Mouse (Mus musculus) stomach, embryonic 16.5 days (tissue): Measurements from ENCODE around the gene Dynlt1f. TPM values are rescaled to one million over a fixed set of nuclear protein-coding genes. Genes with fewer than 3 reads are reported as not detected.
"Not testable (repeated sequence)": the region's sequence is repeated elsewhere in the genome, so short reads cannot be mapped to it uniquely, and the experiment has no call there.

Source experiments
- ATAC-seq: fragments of 200-750 bp; cut with Nextera tagmentation; 2 replicates; pipeline ENCODE4 v1.8.0; 2017; ENCODE audit warnings: moderate number of reproducible peaks, moderate TSS enrichment; ENCODE audit not compliant: insufficient read depth, low FRiP score
- H3K27ac ChIP-seq: fragments of 300-500 bp; sonication (generic); 2 replicates; pipeline ENCODE4 v1.5.1; 2014; ENCODE audit warnings: low read length
- H3K27me3 ChIP-seq: fragments of 300-500 bp; sonication (generic); 2 replicates; pipeline ENCODE4 v1.6.1; 2014; ENCODE audit warnings: low read length, control low read depth, mixed read lengths; ENCODE audit not compliant: control insufficient read depth, insufficient read depth
- H3K36me3 ChIP-seq: fragments of 300-500 bp; sonication (generic); 2 replicates; pipeline ENCODE4 v1.6.1; 2014; ENCODE audit warnings: low read length; ENCODE audit not compliant: control insufficient read depth, insufficient read depth
- H3K4me1 ChIP-seq: fragments of 300-500 bp; sonication (generic); 2 replicates; pipeline ENCODE4 v1.6.1; 2014; ENCODE audit warnings: low read length, control low read depth, mixed read lengths; ENCODE audit not compliant: control insufficient read depth, insufficient read depth
- H3K4me2 ChIP-seq: fragments of 300-500 bp; sonication (generic); 2 replicates; pipeline ENCODE4 v1.6.1; 2014; ENCODE audit warnings: low read depth, low read length, mixed read lengths
- H3K4me3 ChIP-seq: fragments of 300-500 bp; sonication (generic); replicated peaks from 2 replicates; pipeline ENCODE4 v1.5.1; 2014; ENCODE audit warnings: mild to moderate bottlenecking, low read length
- H3K9ac ChIP-seq: fragments of 300-500 bp; sonication (generic); 2 replicates; pipeline ENCODE4 v1.6.1; 2014; ENCODE audit warnings: low read length
- H3K9me3 ChIP-seq: fragments of 300-500 bp; sonication (generic); replicated peaks from 2 replicates; pipeline ENCODE4 v1.6.1; 2016; ENCODE audit warnings: low read length, control low read depth; ENCODE audit not compliant: control insufficient read depth
- WGBS: fragments of 180-500 bp; shearing (Covaris S2); extraction: QIAGEN DNeasy Blood & Tissue Kit; methylation state at CpG from one replicate; pipeline ENCODE4 v1.1.7; 2014; 5-methylcytosine and 5-hydroxymethylcytosine counted together
- polyA plus RNA-seq: library from polyadenylated mRNA; unstranded; fragments of >200 nt; fragmentation: Nextera tagmentation; extraction: Ambion mirVana; gene quantifications from 2 replicates; pipeline ENCODE4 v1.2.1, GENCODE M21; 2015

Gene Dynlt1f
- polyA plus RNA-seq, 1 experiment from 2014 or later: 215 TPM

DNA sequence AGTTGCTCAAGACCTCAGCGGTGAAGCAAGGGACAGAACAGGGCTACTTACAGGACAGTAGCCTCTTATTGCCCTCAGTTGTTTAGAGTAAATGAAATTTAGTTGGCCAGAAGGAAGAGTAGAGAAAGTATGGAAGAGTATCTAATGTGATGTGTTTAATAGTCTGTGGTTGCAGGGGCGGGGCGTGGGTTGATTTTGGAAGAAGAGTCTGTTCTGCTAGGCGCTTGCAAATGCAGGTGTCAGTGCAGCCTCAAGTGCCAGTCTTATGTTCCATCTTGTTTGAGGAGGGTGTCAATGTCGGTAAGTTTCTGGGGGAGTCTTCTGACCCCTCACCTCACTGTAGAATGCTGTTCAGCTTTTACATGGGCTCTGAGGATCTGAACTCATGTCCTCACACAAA lies 9.7 kb upstream of the Dynlt1f start:
- not testable (repeated sequence) for H3K4me3 ChIP-seq, H3K27ac ChIP-seq, H3K36me3 ChIP-seq, H3K27me3 ChIP-seq, H3K4me2 ChIP-seq, H3K4me1 ChIP-seq, ATAC-seq, H3K9me3 ChIP-seq, H3K9ac ChIP-seq
- WGBS: 89% methylated on average over 4 of the region's 5 CpGs

DNA sequence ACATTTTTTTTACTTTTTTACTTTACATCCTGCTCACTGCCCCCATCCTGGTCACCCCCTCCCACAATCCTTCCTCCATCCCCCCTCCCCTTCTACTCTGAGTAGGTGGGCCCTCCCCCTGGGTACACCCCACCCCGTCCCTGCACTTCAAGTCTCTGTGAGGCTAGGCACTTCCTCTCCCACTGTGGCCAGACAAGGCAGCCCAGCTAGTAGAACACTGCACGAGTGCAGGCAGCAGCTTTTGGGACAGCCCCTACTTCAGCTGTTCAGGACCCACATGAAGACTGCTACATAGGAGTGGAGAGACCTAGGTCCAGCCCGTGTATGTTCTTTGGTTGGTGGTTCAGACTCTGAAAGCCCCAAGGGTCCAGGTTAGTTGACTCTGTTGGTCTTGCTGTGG lies 7.1 kb upstream of the Dynlt1f start:
- not testable (repeated sequence) for ATAC-seq, H3K27me3 ChIP-seq

DNA sequence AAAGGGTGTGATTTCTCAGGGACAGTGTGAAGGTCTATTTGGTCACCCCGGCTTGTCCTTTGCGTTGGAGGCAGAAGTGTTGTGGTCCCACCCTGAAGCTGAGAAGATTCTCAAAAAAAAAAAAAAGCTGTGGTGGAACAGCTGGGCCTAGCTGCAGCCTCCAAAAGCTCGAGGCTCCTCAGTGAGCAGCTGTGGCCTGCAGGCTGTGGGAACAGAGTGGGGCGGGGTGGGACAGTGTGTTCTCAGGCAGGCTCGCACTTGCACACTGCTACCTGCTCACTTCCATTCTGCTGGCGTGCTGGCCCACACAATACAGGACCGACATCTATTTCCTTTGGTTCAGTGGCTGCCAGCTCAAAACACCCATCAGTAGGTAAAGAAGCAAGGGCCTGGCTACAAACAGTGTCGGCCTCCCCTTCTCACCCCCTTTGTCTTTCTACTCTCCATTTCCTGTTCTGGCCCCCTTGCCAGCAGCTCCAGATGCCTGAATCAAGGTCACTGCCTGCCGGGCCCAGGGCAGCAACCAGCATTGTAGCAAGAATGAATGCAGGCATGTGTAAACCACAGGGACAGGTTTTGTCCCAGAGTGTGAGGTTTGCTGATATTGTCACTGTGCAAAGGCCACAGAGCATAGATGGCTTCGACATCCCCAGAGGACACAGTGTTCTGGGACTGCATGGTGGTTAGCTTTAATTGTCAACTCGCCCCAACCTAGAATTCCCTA lies 5.6 kb upstream of the Dynlt1f start:
- not testable (repeated sequence) for H3K9ac ChIP-seq, H3K9me3 ChIP-seq, H3K27me3 ChIP-seq, H3K4me2 ChIP-seq, H3K4me3 ChIP-seq, H3K4me1 ChIP-seq, H3K36me3 ChIP-seq
- 14% methylated on average over 8 of the region's 11 CpGs for WGBS
- peak overlapping the region; percentile 64 for H3K27ac ChIP-seq
- ATAC-seq: peak; percentile 86

More for the DNA sequence above, 7.1 kb upstream of the Dynlt1f start:
- not testable (repeated sequence) for H3K4me3 ChIP-seq, H3K36me3 ChIP-seq, H3K9ac ChIP-seq, H3K27ac ChIP-seq, H3K4me2 ChIP-seq, H3K9me3 ChIP-seq, H3K4me1 ChIP-seq
- 50% methylated on average over 3 of the region's 3 CpGs for WGBS

DNA sequence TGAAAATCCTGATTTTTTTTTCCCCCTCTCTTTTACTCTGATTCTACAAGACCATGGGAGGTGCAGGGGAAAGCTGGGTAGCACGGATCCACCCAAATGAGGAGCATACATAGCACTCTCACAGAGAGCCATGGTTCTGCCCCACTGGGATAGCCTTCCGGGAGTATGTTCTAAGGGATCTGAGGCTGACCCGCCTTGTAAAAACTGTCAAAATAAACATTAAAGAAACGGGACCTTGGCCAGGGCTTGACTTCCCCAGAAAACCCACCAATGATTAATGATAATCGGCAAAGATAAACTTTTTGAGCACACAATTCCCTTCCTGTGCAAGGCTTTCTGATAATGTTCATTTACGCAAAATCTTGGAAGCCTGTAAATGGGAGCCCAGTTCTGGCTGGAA lies 4.9 kb upstream of the Dynlt1f start:
- not testable (repeated sequence) for H3K4me1 ChIP-seq, ATAC-seq, H3K36me3 ChIP-seq, H3K4me3 ChIP-seq, H3K9ac ChIP-seq, H3K4me2 ChIP-seq, H3K27me3 ChIP-seq, H3K9me3 ChIP-seq
- 21% methylated on average over 6 of the region's 6 CpGs for WGBS
- peak overlapping the region; percentile 46; the same call in 1 of the 2 replicates for H3K27ac ChIP-seq

DNA sequence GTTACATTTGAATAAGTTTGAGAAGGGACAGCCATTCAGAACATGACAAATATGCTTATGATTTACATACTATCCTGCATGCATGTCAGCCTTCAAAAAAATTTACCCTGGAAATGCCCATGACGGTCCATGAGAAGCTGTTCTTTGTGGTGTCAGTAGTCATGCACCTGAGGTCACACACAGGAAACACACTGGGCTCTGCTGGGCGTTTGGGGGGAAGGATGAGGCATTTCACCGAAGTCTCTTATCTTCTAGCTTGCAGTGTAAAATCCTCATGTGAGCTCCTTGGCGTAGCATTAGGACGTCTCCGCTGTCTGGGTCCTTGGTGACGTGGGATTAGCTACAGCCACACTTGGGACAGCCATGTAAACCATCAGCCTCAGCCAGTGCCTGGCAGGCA lies 3.1 kb upstream of the Dynlt1f start, which contains the start of gene Sytl3:
Gene Sytl3, plus strand, starts transcription at position 293 of the 400 bp plus-strand sequence.
- not testable (repeated sequence) for H3K36me3 ChIP-seq, H3K27me3 ChIP-seq, H3K4me2 ChIP-seq, H3K27ac ChIP-seq, H3K4me3 ChIP-seq, H3K9ac ChIP-seq, ATAC-seq, H3K9me3 ChIP-seq, H3K4me1 ChIP-seq
- WGBS: 81% methylated on average over 3 of the region's 7 CpGs

DNA sequence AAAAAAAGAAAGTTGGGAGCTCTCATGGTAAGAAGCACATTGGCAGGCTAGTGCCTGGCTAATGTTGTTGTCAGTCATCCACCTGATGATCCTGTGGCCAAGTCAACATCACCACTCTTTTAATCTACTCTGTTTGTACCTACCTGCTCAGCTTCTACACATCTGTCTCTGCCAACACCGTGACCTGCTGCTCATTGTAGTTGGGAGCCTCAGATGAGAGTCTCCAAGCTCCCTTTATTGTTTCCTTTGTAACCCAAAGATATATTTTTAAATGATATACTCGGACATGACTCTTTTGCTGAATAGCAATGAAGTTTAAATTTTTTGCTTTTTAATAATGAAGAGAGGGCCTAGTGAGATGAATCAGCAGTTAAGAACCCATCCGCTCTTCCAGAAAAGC lies 771 bp upstream of the Dynlt1f start:
- WGBS: 80% methylated on average over 1 of the region's 3 CpGs
- not testable (repeated sequence) for H3K4me2 ChIP-seq, H3K27ac ChIP-seq, H3K9me3 ChIP-seq, H3K36me3 ChIP-seq, ATAC-seq, H3K4me1 ChIP-seq, H3K4me3 ChIP-seq, H3K9ac ChIP-seq, H3K27me3 ChIP-seq

DNA sequence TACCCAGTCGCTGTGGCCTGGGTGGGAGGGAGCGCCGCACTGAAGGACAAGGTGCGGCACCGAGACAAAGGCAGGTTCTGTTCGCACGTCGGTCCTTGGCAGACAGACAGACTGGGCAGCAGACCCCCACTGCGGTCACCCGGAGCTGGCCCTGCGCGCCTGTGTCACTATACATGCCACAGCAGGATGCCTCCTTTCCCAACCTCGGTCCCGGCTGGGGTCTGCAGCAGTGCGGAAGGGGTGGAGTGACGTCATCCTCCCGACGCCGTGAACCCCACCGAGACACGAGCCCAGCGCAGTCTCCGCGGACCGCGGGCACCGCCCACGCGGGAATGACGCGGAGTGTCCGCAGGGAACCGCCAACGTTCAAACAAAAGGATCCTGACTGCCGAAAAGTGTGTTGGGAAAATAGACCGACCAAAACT lies 601 bp downstream of the Dynlt1f start:
- H3K27me3 ChIP-seq, H3K36me3 ChIP-seq, H3K4me1 ChIP-seq, H3K9me3 ChIP-seq: not testable (repeated sequence)
- peak overlapping the region; percentile 66 for H3K27ac ChIP-seq
- H3K9ac ChIP-seq: peak overlapping the region; percentile 73
- peak overlapping the region; percentile 58 for H3K4me3 ChIP-seq
- peak; percentile 84 for ATAC-seq
- under 1% methylated on average over 35 of the region's 36 CpGs for WGBS
- H3K4me2 ChIP-seq: peak overlapping the region; percentile 45

DNA sequence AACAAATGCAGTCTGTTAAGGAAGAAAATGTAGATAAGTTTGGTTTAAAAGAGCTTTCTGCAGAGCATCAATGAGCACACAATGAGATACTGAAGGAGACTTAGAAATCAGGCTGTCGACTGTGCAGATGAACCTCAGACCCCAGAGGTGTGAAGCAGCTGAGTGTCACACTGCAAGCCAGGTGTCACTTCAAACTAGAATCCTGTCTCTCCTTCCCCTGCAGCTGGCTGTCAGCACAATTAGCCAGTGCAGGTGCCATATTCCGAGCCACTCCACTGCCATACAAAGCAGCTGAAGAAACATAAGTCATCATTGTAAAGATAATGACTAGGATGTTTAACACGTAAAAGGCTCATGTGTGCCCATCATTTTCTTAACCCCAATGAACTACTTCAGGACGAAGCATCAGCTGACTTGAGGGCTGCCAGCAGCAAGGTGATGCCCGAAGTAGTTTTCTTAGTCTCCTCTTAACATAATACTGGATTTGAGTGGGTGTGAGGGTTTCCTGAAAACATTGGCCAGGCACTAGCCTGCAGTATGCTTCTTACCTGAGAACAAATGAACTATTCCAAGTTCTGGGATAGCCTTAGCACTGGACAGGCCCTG lies 2.3 kb downstream of the Dynlt1f start:
- not testable (repeated sequence) for H3K36me3 ChIP-seq, H3K4me3 ChIP-seq, H3K27me3 ChIP-seq, H3K27ac ChIP-seq, H3K4me1 ChIP-seq, H3K9ac ChIP-seq, H3K4me2 ChIP-seq, ATAC-seq, H3K9me3 ChIP-seq
- WGBS: 83% methylated on average over 4 of the region's 5 CpGs

DNA sequence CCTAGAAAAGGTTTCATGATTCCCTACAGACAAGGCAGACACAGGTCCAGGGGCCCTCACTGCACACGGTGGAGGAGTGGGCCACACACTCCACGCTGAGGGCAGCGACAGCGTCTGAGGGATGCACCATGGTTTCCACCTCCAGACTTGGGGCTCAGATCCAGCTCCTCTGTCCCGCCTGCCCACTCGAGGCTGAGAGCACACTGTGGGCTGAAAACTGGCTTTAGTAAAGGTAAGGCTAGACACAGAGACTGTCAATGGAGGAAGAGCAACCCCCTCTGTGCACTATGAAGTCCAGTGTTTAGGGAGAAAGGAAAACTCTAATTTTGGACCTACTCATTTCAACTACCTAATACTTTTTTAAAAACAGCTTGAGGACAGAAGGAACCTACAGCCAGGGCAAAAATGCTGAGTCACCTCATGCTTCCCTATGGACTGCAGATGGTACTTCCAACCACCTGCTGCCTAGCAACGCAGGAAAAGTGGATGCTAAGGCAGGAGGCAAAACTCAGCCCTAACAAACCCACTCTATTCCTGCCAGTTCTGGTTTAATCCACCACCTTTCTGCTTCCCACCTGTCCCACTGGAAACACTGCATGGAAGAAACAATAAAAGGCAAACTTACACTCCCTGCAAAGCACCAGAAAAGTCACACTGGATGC lies 4.7 kb downstream of the Dynlt1f start:
- not testable (repeated sequence) for H3K27ac ChIP-seq, H3K4me1 ChIP-seq, H3K9me3 ChIP-seq, H3K9ac ChIP-seq, H3K4me3 ChIP-seq, H3K36me3 ChIP-seq, H3K27me3 ChIP-seq, ATAC-seq, H3K4me2 ChIP-seq
- WGBS: 82% methylated on average over 3 of the region's 7 CpGs
